Mouse (Mus musculus) kidney, postnatal 36 days (tissue): ENCODE data around the gene Plch1.

Experiments
- DNase-seq, 2 experiments: peaks; one replicate each; pipeline ENCODE4 v3.0.0; 2021 to 2022; ENCODE audit warnings: mixed read lengths in 2 of 2

Plch1 gene

GRCm38 (mm10) chr3:63899309-63899695, at the start of gene Plch1:
Gene Plch1 (minus strand): TSS chr3:63899472.
- peak; percentile 64 to 78 for DNase-seq

GRCm38 (mm10) chr3:63941204-63941850, 42.1 kb upstream of the Plch1 start:
- DNase-seq = no peak

GRCm38 (mm10) chr3:63938928-63939327, 39.7 kb upstream of the Plch1 start:
- peak in 1 of 2 experiments; percentile 39 for DNase-seq

- peak; percentile 90 to 96 for DNase-seq
Observed at GRCm38 (mm10) chr3:63928878-63929859, 29.9 kb upstream of the Plch1 start, which contains the start of gene E130311K13Rik. Gene E130311K13Rik (minus strand): TSS chr3:63929472.

- DNase-seq = peak; percentile 24 to 70
Observed at GRCm38 (mm10) chr3:63919634-63920033, 20.4 kb upstream of the Plch1 start.

GRCm38 (mm10) chr3:63910301-63910700, 11.0 kb upstream of the Plch1 start:
- no peak for DNase-seq

GRCm38 (mm10) chr3:63905241-63905640, 6.0 kb upstream of the Plch1 start:
- peak; percentile 28 to 66 for DNase-seq

- peak in 1 of 2 experiments; percentile 34 for DNase-seq
Observed at GRCm38 (mm10) chr3:63904157-63904556, 4.9 kb upstream of the Plch1 start.

- DNase-seq = peak; percentile 23 to 25
Observed at GRCm38 (mm10) chr3:63900021-63900571, 824 bp upstream of the Plch1 start.

GRCm38 (mm10) chr3:63898581-63899308, 527 bp downstream of the Plch1 start:
- DNase-seq = peak; percentile 91 to 94

GRCm38 (mm10) chr3:63897177-63897576, 2.1 kb downstream of the Plch1 start:
- DNase-seq = no peak

- DNase-seq = no peak
Observed at GRCm38 (mm10) chr3:63896303-63896702, 3.0 kb downstream of the Plch1 start.

- no peak for DNase-seq
Observed at GRCm38 (mm10) chr3:63895786-63896185, 3.5 kb downstream of the Plch1 start.

- DNase-seq = peak; percentile 51 to 68
Observed at GRCm38 (mm10) chr3:63893677-63894076, 5.6 kb downstream of the Plch1 start.

- DNase-seq = no peak
Observed at GRCm38 (mm10) chr3:63892154-63892553, 7.1 kb downstream of the Plch1 start.

GRCm38 (mm10) chr3:63881065-63881464, 18.2 kb downstream of the Plch1 start:
- DNase-seq = no peak

GRCm38 (mm10) chr3:63878995-63879666, 20.1 kb downstream of the Plch1 start:
- DNase-seq = no peak

GRCm38 (mm10) chr3:63872818-63873217, 26.5 kb downstream of the Plch1 start:
- DNase-seq = no peak

GRCm38 (mm10) chr3:63871249-63871648, 28.0 kb downstream of the Plch1 start:
- DNase-seq = no peak

GRCm38 (mm10) chr3:63868285-63868684, 31.0 kb downstream of the Plch1 start:
- peak; percentile 29 to 73 for DNase-seq

- no peak for DNase-seq
Observed at GRCm38 (mm10) chr3:63865069-63865468, 34.2 kb downstream of the Plch1 start.

- DNase-seq = no peak
Observed at GRCm38 (mm10) chr3:63862716-63863115, 36.6 kb downstream of the Plch1 start.
